Mouse (Mus musculus): ENCODE results near the gene Tpcn1.

GRCm38 (mm10) chr5:120492437-120492836 is 96.0 kb downstream of the Tpcn1 start:
- TF ChIP-seq GATA1 (IDR thresholded peaks at IDR 0.05; ENCODE audit: borderline replicate concordance, low read length) (no peak), FLI1 (IDR thresholded peaks at IDR 0.05; ENCODE audit: low read length) (no peak)

All from megakaryocyte, embryonic 14.5 days (primary cell).